32 mouse cellular contexts compared by ENCODE assay signal in the genomic region with DNA sequence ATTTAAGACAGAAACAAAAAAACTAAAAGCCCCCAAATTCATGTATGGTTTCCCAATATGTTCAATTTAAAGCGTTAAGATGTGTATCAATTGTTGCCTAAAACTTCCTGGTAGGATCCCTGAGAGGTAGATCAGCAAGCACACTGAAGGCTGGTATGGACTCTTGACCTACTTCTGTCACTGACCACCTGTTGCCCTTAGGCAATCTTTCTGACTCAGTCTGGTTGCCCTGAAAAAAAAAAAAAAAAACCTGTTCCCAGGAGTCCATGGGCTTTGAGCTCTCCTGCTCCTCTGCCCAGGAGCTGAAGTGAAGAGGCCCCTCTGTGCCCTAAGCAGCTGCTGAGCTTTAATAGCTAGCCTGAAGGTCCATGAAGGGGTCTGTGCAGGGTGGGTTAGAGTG. TPM values are rescaled to one million over a fixed set of nuclear protein-coding genes. Genes with fewer than 3 reads are reported as not detected.
DNase-seq lines count a peak whose midpoint lies in the region; ATAC-seq and TF ChIP-seq lines count a peak whose summit lies in the region.
"Had no signal": no experiment of that assay in that cellular context is flagged by ENCODE, and none has a peak within 500 bp of the region (broad histone marks: within the 10 kb centered on the region; RNA-seq: fewer than 3 reads in every experiment).

No protein-coding gene starts in this region.

- intact Hi-C loops in heart, postnatal 36 days (cut with DNase I), result no loop called here

- H3K27me3 ChIP-seq in liver, embryonic 16.5 days (ENCODE audit: control insufficient read depth, insufficient read depth, low read depth, low read length), result no peaks in the 10 kb centered on the region
- H3K27me3 ChIP-seq in C2C12 (ENCODE audit: control insufficient read depth, insufficient read depth, insufficient read length), result no peaks in the 10 kb centered on the region
- no peaks in the 10 kb centered on the region for H3K27me3 ChIP-seq in midbrain, postnatal 0 days (ENCODE audit: insufficient read depth, low read length)
- H3K27me3 ChIP-seq: embryonic facial prominence, embryonic 15.5 days; forebrain, embryonic 12.5 days; heart, embryonic 15.5 days; hindbrain, embryonic 13.5 days; limb, embryonic 12.5 days; liver, embryonic 12.5 days; neural tube, embryonic 15.5 days; Patski had no signal

- H3K27ac ChIP-seq in liver, embryonic 16.5 days (ENCODE audit: low read length), result no peak overlapping the region
- no peak overlapping the region for H3K27ac ChIP-seq in midbrain, postnatal 0 days (ENCODE audit: low read depth, low read length)
- H3K27ac ChIP-seq: embryonic facial prominence, embryonic 10.5 days; embryonic facial prominence, embryonic 15.5 days; forebrain, embryonic 12.5 days; heart, embryonic 10.5 days; heart, embryonic 15.5 days; hindbrain, embryonic 13.5 days; left cerebral cortex, adult 2 months; limb, embryonic 12.5 days; liver, embryonic 12.5 days; midbrain, embryonic 10.5 days; neural tube, embryonic 15.5 days had no signal

- no peak overlapping the region for H3K4me2 ChIP-seq in liver, embryonic 16.5 days (ENCODE audit: low read depth, low read length)
- H3K4me2 ChIP-seq in midbrain, postnatal 0 days (ENCODE audit: low read depth, low read length, poor library complexity, severe bottlenecking), result no peak overlapping the region
- H3K4me2 ChIP-seq: embryonic facial prominence, embryonic 15.5 days; forebrain, embryonic 12.5 days; heart, embryonic 15.5 days; hindbrain, embryonic 13.5 days; limb, embryonic 12.5 days; liver, embryonic 12.5 days; neural tube, embryonic 15.5 days had no signal

- H3K9ac ChIP-seq in liver, embryonic 16.5 days (ENCODE audit: low read depth, low read length), result no peak overlapping the region
- no peak overlapping the region for H3K9ac ChIP-seq in midbrain, postnatal 0 days (replicated peaks; ENCODE audit: low read length, poor library complexity, severe bottlenecking)
- H3K9ac ChIP-seq: embryonic facial prominence, embryonic 15.5 days; forebrain, embryonic 12.5 days; forebrain, postnatal 0 days; heart, embryonic 15.5 days; hindbrain, embryonic 13.5 days; limb, embryonic 12.5 days; liver, embryonic 12.5 days; neural tube, embryonic 15.5 days had no signal

- no peak for TF ChIP-seq CTCF in C2C12 (IDR thresholded peaks at IDR 0.05; ENCODE audit: control insufficient read depth, insufficient read depth, insufficient read length)
- TF ChIP-seq CTCF in midbrain, postnatal 0 days (IDR thresholded peaks at IDR 0.05), result no peak

- H3ac ChIP-seq in C2C12 (ENCODE audit: control insufficient read depth, insufficient read length, low read depth), result no peak overlapping the region

- H3K36me3 ChIP-seq in liver, embryonic 16.5 days (ENCODE audit: control insufficient read depth, insufficient read depth), result no peaks in the 10 kb centered on the region
- H3K36me3 ChIP-seq in C2C12 (ENCODE audit: control insufficient read depth, insufficient read depth), result no peaks in the 10 kb centered on the region
- no peaks in the 10 kb centered on the region for H3K36me3 ChIP-seq in midbrain, postnatal 0 days (ENCODE audit: insufficient read depth, low read length)
- H3K36me3 ChIP-seq: embryonic facial prominence, embryonic 10.5 days; embryonic facial prominence, embryonic 15.5 days; forebrain, embryonic 12.5 days; heart, embryonic 10.5 days; heart, embryonic 15.5 days; hindbrain, embryonic 13.5 days; limb, embryonic 12.5 days; liver, embryonic 12.5 days; midbrain, embryonic 10.5 days; neural tube, embryonic 15.5 days had no signal

- no peaks in the 10 kb centered on the region for H3K9me3 ChIP-seq in liver, embryonic 16.5 days (replicated peaks; ENCODE audit: control insufficient read depth, low read length)
- no peaks in the 10 kb centered on the region for H3K9me3 ChIP-seq in midbrain, postnatal 0 days (ENCODE audit: low read length)
- H3K9me3 ChIP-seq: embryonic facial prominence, embryonic 10.5 days; embryonic facial prominence, embryonic 15.5 days; forebrain, embryonic 12.5 days; heart, embryonic 10.5 days; heart, embryonic 15.5 days; hindbrain, embryonic 13.5 days; limb, embryonic 12.5 days; liver, embryonic 12.5 days; midbrain, embryonic 10.5 days; neural tube, embryonic 15.5 days had no signal

- H3K79me2 ChIP-seq in C2C12 (ENCODE audit: control insufficient read depth, insufficient read depth), result no peaks in the 10 kb centered on the region

- H3K4me3 ChIP-seq in liver, embryonic 16.5 days (ENCODE audit: low read depth, low read length), result no peak overlapping the region
- H3K4me3 ChIP-seq in C2C12 (ENCODE audit: insufficient read depth, poor library complexity, severe bottlenecking), result no peak overlapping the region
- no peak overlapping the region for H3K4me3 ChIP-seq in midbrain, postnatal 0 days (ENCODE audit: low read depth, low read length)
- H3K4me3 ChIP-seq: embryonic facial prominence, embryonic 10.5 days; embryonic facial prominence, embryonic 15.5 days; forebrain, embryonic 12.5 days; heart, embryonic 10.5 days; heart, embryonic 15.5 days; hindbrain, embryonic 13.5 days; left cerebral cortex, adult 2 months; limb, embryonic 12.5 days; liver, embryonic 12.5 days; midbrain, embryonic 10.5 days; neural tube, embryonic 15.5 days had no signal

- H3K79me3 ChIP-seq in C2C12 (ENCODE audit: low read depth), result no peaks in the 10 kb centered on the region

- WGBS in liver, embryonic 16.5 days (ENCODE audit: insufficient replicate concordance), result 42% methylated on average over 1 of the region's 1 CpGs
- 88% methylated on average over 1 of the region's 1 CpGs for WGBS in midbrain, postnatal 0 days

- no peaks in the 10 kb centered on the region for H3K4me1 ChIP-seq in liver, embryonic 16.5 days (ENCODE audit: control insufficient read depth, low read depth, low read length)
- no peaks in the 10 kb centered on the region for H3K4me1 ChIP-seq in midbrain, postnatal 0 days (ENCODE audit: insufficient read depth, low read length)
- H3K4me1 ChIP-seq: embryonic facial prominence, embryonic 10.5 days; embryonic facial prominence, embryonic 15.5 days; forebrain, embryonic 12.5 days; heart, embryonic 10.5 days; heart, embryonic 15.5 days; hindbrain, embryonic 13.5 days; limb, embryonic 12.5 days; midbrain, embryonic 10.5 days; neural tube, embryonic 15.5 days had no signal

- ATAC-seq in liver, embryonic 16.5 days (ENCODE audit: low read depth), result peak; percentile 48
- ATAC-seq in granulocyte monocyte progenitor cell, adult 5-6 weeks (replicated peaks; ENCODE audit: poor library complexity, severe bottlenecking), result peak; percentile 22; the same call in 1 of the 2 replicates
- ATAC-seq in midbrain, postnatal 0 days (ENCODE audit: low FRiP score), result no peak
- ATAC-seq: forebrain, postnatal 0 days; liver, embryonic 12.5 days; Patski had no signal

- DNase-seq in liver, result no peak
- peak; percentile 16 for DNase-seq in skeletal muscle tissue, adult 2 months (ENCODE audit: low read depth, low spot score)
- DNase-seq in midbrain, postnatal 0 days (ENCODE audit: low spot score), result no peak
- no peak for DNase-seq in heart, postnatal 36 days
- DNase-seq: adrenal gland, postnatal 10 days; B cell, adult 2 months; cerebellum, adult 8-10 months; cerebellum, postnatal 25 days; forebrain, postnatal 0 days; gastrocnemius, postnatal 14 days; heart, adult 11 months; kidney, adult 18-20 months; kidney, postnatal 14 days; layer of hippocampus, adult 9-11 months; lung, adult 2 months; right cerebral cortex, adult 18-20 months; right cerebral cortex, postnatal 4 days had no signal

TF ChIP-seq in C2C12, 6 proteins besides CTCF, POLR2A, EP300 and RAD21:
- TF ChIP-seq CEBPB (IDR thresholded peaks at IDR 0.05; ENCODE audit: low read depth), result peak; percentile 64
- TF ChIP-seq MYOD1 (IDR thresholded peaks at IDR 0.05; ENCODE audit: control insufficient read depth, insufficient read length, low read depth), result peak; percentile 68
- no peak for TF ChIP-seq MAX (IDR thresholded peaks at IDR 0.05)
- no peak for TF ChIP-seq MYOG (IDR thresholded peaks at IDR 0.05; ENCODE audit: control insufficient read depth, extremely low read depth, insufficient read length)
- no peak for TF ChIP-seq FOSL1 (IDR thresholded peaks at IDR 0.05; ENCODE audit: insufficient read depth, low read length, poor library complexity, severe bottlenecking)
- TF ChIP-seq USF1 (IDR thresholded peaks at IDR 0.05; ENCODE audit: low read depth), result no peak

RNA-seq across cellular contexts. Expression of gene Itprid2, which starts 7.5 kb away (rescaled TPM):
- polyA plus RNA-seq in liver, embryonic 16.5 days (2015; fragmentation: Nextera tagmentation; extraction: Ambion mirVana), result 3.3 and 4.3 TPM in 2 replicates
- 10.1 TPM for polyA plus RNA-seq in C2C12 (2012; fragmentation: generic; extraction: Trizol)
- 14.7 and 20.0 TPM in 2 replicates for total RNA-seq in granulocyte monocyte progenitor cell, adult 5-6 weeks (2014; fragmentation: Nextera tagmentation)
- total RNA-seq in granulocyte monocyte progenitor cell, adult 5-6 weeks (2017), result 14.7 and 21.9 TPM in 2 replicates
- 9.7 and 10.0 TPM in 2 replicates for total RNA-seq in midbrain, postnatal 0 days (2014; rRNA removed)
- 3.4 TPM in 2 replicates for polyA plus RNA-seq in midbrain, postnatal 0 days (2015; fragmentation: Nextera tagmentation; extraction: Ambion mirVana)
- 10 to 100 TPM; 22.6 to 23.0 TPM for total RNA-seq in heart, postnatal 36 days (2021)
